Mouse (Mus musculus): ENCODE measurements around the gene Usp46.

The Usp46 gene

GRCm38 (mm10) chr5:74081756-74082155 is 13.5 kb upstream of the Usp46 start:
- TF ChIP-seq GATA4 (IDR thresholded peaks at IDR 0.05; ENCODE audit: insufficient replicate concordance, low read length), result no peak

GRCm38 (mm10) chr5:74078861-74079615 is 10.8 kb upstream of the Usp46 start:
- TF ChIP-seq GATA4 (IDR thresholded peaks at IDR 0.05; ENCODE audit: insufficient replicate concordance, low read length), result no peak; the same call in 1 of the 2 replicates

DNA sequence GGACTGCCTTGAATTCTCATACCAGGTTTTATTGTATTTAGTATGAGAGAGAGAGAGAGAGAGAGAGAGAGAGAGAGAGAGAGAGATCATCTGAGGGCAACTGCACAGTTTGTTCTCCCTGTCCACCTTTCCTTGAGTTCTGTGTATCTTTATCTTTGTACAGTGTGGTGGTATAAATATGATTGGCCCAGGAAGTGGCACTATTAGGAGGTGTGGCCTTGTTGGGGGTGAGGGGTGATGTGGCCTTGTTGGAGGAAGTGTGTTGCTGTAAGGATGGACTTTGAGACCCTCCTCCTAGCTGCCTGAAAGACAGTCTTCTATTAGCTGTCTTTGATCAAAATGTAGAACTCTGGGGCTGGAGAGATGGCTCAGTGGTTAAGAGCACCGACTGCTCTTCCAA is 10.2 kb upstream of the Usp46 start:
- no peak for TF ChIP-seq GATA4 (IDR thresholded peaks at IDR 0.05; ENCODE audit: insufficient replicate concordance, low read length)

DNA sequence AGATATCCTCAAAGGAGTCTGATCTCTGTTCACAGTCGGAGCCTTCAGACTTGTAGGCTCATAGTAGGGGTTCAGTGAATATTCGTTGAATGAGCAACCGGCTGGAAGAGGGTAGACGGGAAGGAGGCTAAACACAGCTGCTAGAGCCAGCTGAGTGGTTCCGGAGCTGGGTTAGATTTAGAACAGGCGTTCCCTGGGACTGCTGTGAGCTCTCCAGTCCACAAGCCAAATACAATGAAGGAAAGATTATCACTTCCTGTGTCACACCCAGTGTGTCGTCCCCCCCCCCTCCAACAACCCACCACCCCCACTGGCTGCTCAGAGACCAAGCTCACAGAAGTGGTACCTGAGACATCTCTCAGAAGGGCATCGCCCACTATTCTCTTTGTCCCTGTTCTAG is 9.7 kb upstream of the Usp46 start:
- no peak for TF ChIP-seq GATA4 (IDR thresholded peaks at IDR 0.05; ENCODE audit: insufficient replicate concordance, low read length)

GRCm38 (mm10) chr5:74076759-74077158 is 8.5 kb upstream of the Usp46 start:
- no peak for TF ChIP-seq GATA4 (IDR thresholded peaks at IDR 0.05; ENCODE audit: insufficient replicate concordance, low read length)

DNA sequence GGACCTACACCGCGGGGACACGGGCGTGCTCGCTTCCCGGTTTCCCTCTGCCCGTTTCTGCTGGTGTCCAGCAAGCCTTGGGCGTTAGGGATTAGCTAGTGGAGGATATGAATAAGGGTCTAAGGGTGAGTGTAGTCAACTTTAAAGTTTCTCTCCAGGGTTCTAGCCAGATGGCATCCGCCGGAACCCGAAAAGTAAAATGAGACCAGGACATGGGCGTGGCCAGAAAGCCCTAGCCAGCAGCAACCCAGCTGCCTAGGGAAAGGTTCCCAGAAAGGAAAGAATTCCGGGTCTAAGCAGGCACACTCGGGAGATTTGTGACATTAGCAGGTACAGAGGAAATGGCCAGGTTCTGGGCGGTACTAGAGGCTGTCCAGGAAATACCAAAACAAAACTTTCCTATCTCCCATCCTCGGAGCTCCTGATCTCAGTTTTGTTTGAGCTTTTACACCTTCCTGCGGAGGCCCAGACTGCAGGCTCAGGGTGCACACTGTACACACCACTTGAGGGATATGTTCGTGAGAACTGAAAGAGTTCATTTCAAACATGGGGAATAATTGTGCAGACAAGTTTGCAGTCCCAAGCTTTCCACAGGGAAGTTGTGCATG is 587 bp upstream of the Usp46 start:
- TF ChIP-seq GATA4 (IDR thresholded peaks at IDR 0.05; ENCODE audit: insufficient replicate concordance, low read length), result no peak

GRCm38 (mm10) chr5:74067346-74067745 is 885 bp downstream of the Usp46 start:
- TF ChIP-seq GATA4 (IDR thresholded peaks at IDR 0.05; ENCODE audit: insufficient replicate concordance, low read length), result no peak

DNA sequence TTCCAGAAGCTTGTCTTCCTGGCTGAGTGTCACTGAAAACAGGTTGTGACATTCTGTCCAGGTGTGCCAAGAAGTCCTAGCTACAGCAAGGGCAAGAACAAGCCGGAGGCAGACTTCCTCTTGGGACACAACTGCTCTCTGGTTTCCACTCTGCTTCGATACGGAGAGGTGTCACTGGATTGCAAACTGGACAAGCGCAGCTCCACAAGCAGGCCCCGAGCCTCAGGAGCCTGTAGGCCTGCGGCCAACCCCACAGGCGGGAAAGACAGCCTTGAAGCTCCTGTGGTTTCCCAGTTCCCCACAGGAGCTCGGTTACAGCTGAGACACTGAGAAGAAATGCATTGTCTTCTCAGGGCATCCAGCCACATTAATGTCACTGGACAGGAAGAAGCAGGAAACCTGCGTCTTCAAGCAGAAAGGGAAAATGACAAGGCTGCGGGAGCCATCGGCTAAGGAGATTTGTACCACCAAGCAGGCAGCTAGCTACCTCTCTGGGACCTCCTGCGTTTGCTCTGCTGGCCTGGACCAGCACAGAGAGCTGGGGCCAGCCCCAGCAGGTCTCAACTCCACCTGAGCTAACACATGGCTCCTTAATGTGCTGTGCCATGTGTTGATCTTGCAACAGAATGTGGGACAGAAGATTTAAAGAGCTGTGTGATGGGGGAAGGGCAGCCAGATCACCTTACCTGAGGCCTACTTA is 1.7 kb downstream of the Usp46 start:
- no peak for TF ChIP-seq GATA4 (IDR thresholded peaks at IDR 0.05; ENCODE audit: insufficient replicate concordance, low read length)

GRCm38 (mm10) chr5:74065565-74066275 is 2.5 kb downstream of the Usp46 start:
- no peak for TF ChIP-seq GATA4 (IDR thresholded peaks at IDR 0.05; ENCODE audit: insufficient replicate concordance, low read length)

- TF ChIP-seq GATA4 (IDR thresholded peaks at IDR 0.05; ENCODE audit: insufficient replicate concordance, low read length), result no peak
These were observed 3.4 kb downstream of the Usp46 start for GRCm38 (mm10) chr5:74064844-74065243.

DNA sequence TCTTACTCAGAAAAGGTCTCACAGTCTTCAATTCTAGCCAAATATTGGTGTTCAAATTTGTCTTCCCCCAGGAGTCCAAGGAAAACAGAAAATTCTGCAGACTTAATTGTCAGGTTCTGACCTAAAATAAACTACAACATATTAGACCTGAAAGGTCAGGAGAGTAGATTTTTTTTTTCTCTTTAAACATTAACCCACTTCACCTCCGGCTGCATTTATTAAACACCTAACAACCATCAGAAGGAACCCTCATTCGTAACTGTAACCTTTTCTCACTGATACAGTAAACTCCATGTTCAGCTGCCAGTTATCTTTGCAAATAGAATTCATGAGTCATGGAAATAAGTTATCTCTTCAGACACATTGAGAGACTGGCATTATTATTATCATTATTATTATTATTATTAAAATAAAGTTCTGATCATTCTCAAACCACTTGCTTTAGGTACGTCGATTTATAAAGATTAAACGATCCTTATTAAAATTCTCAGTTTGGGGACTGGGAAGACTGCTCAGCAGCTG is 4.9 kb downstream of the Usp46 start:
- no peak for TF ChIP-seq GATA4 (IDR thresholded peaks at IDR 0.05; ENCODE audit: insufficient replicate concordance, low read length)

- TF ChIP-seq GATA4 (IDR thresholded peaks at IDR 0.05; ENCODE audit: insufficient replicate concordance, low read length), result no peak
These were observed 6.0 kb downstream of the Usp46 start for GRCm38 (mm10) chr5:74062266-74062665.

GRCm38 (mm10) chr5:74061408-74062047 is 6.7 kb downstream of the Usp46 start:
- no peak for TF ChIP-seq GATA4 (IDR thresholded peaks at IDR 0.05; ENCODE audit: insufficient replicate concordance, low read length)

- TF ChIP-seq GATA4 (IDR thresholded peaks at IDR 0.05; ENCODE audit: insufficient replicate concordance, low read length), result no peak
These were observed 15.9 kb downstream of the Usp46 start for GRCm38 (mm10) chr5:74052171-74052909.
